Mouse (Mus musculus): ENCODE results near the gene Dennd5b. TPM values are rescaled to one million over a fixed set of nuclear protein-coding genes. Genes with fewer than 3 reads are reported as not detected.
"Not testable (repeated sequence)": the region's sequence is repeated elsewhere in the genome, so short reads cannot be mapped to it uniquely, and the experiment has no call there.

Gene Dennd5b
- polyA plus RNA-seq, 1 experiment from 2014 or later = 17.0 TPM

GRCm38 (mm10) chr6:148940383-148940782 lies 161.1 kb downstream of the Dennd5b start:
- H3K4me1 ChIP-seq (ENCODE audit: control insufficient read depth, insufficient read depth, low read length) = peaks cover 16% of the 10 kb centered on the region
- not testable (repeated sequence) for DNase-seq (ENCODE audit: low spot score, missing footprints); ATAC-seq (ENCODE audit: low FRiP score); H3K9me3 ChIP-seq (ENCODE audit: control insufficient read depth, low read length); H3K4me3 ChIP-seq (ENCODE audit: low read depth, low read length); H3K4me2 ChIP-seq; H3K27ac ChIP-seq (ENCODE audit: low read depth, low read length); H3K27me3 ChIP-seq (ENCODE audit: control insufficient read depth, insufficient read depth, low read length); H3K36me3 ChIP-seq (ENCODE audit: control insufficient read depth, insufficient read depth, low read length); H3K9ac ChIP-seq (ENCODE audit: low read length)
- 96% methylated on average over 2 of the region's 3 CpGs for WGBS

Other genes starting within 250 kb of the Dennd5b start
- 13.8 and 17.3 TPM in 2 replicates for gene Caprin2, start 205.4 kb downstream of the Dennd5b start, polyA plus RNA-seq (2014; fragmentation: Nextera tagmentation; extraction: Ambion mirVana)
- 313 and 341 TPM in 2 replicates for gene Sinhcaf, start 155.2 kb downstream of the Dennd5b start, polyA plus RNA-seq (2014; fragmentation: Nextera tagmentation; extraction: Ambion mirVana)
- not detected in 2 replicates for gene Gm10203, start 28.5 kb upstream of the Dennd5b start, polyA plus RNA-seq (2014; fragmentation: Nextera tagmentation; extraction: Ambion mirVana)
- 8.0 and 8.6 TPM in 2 replicates for gene Etfbkmt, start 38.2 kb upstream of the Dennd5b start, polyA plus RNA-seq (2014; fragmentation: Nextera tagmentation; extraction: Ambion mirVana)
- 61.8 and 66.5 TPM in 2 replicates for gene Amn1, start 87.0 kb upstream of the Dennd5b start, polyA plus RNA-seq (2014; fragmentation: Nextera tagmentation; extraction: Ambion mirVana)
- 42.0 and 44.5 TPM in 2 replicates for gene Resf1, start 207.7 kb upstream of the Dennd5b start, polyA plus RNA-seq (2014; fragmentation: Nextera tagmentation; extraction: Ambion mirVana)

Data from midbrain, embryonic 11.5 days (tissue).